In the genomic region with DNA sequence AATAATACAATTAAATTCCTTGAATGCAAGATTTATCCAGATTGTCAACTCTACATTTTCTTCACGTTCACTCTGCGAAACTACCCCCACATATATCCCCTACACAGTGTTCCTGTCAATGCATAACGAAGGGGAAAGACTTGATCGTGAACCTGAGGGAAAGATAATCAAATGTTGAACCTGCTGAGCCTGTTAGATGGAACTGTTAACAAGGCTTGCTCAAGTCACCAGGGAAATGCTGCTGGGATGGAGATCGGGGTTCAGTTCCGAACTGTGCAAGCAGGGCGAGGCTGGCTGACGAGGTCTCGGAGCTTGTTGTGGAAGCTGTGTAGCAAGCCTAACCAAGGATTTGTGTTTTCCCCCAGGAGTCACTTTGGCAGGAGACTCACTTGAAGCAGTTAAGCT, we compare ENCODE assay signal across 8 mouse cellular contexts.
DNase-seq lines count a peak whose midpoint lies in the region; ATAC-seq lines count a peak whose summit lies in the region.

No protein-coding gene starts in this region.

- no peak overlapping the region for H3K4me2 ChIP-seq in heart, embryonic 11.5 days
- 0 out of 2 replicates have a peak overlapping the region, but pooled peaks have one; percentile 6 for H3K4me2 ChIP-seq in embryonic facial prominence, embryonic 15.5 days (replicated peaks)

- H3K27ac ChIP-seq in heart, embryonic 11.5 days (ENCODE audit: low read depth, low read length) = no peak overlapping the region
- no peak overlapping the region for H3K27ac ChIP-seq in embryonic facial prominence, embryonic 15.5 days (replicated peaks)
- peak overlapping the region; percentile 61 for H3K27ac ChIP-seq in midbrain, embryonic 10.5 days (replicated peaks)

- H3K27me3 ChIP-seq in heart, embryonic 11.5 days (ENCODE audit: control insufficient read depth, insufficient read depth, low read length) = no peaks in the 10 kb centered on the region
- H3K27me3 ChIP-seq in embryonic facial prominence, embryonic 15.5 days = no peaks in the 10 kb centered on the region
- H3K27me3 ChIP-seq in midbrain, embryonic 10.5 days (ENCODE audit: low read depth, poor library complexity, severe bottlenecking) = no peaks in the 10 kb centered on the region

- no peak overlapping the region for H3K4me3 ChIP-seq in heart, embryonic 11.5 days (ENCODE audit: low read depth, low read length)
- no peak overlapping the region for H3K4me3 ChIP-seq in embryonic facial prominence, embryonic 15.5 days (replicated peaks)
- peak overlapping the region; percentile 32; the same call in 1 of the 2 replicates for H3K4me3 ChIP-seq in midbrain, embryonic 10.5 days

- no peak overlapping the region for H3K9ac ChIP-seq in heart, embryonic 11.5 days (ENCODE audit: low read depth, low read length)
- H3K9ac ChIP-seq in embryonic facial prominence, embryonic 15.5 days = no peak overlapping the region

- DNase-seq in heart, adult 11 months = peak; percentile 73
- DNase-seq in gastrocnemius, postnatal 25 days = peak; percentile 37
- DNase-seq in midbrain, embryonic 10.5 days (ENCODE audit: low spot score) = no peak
- no peak for DNase-seq in embryo, embryonic 10 days (ENCODE audit: low spot score)
- no peak for DNase-seq in heart, postnatal 14 days
- DNase-seq in heart, adult 8-10 months (ENCODE audit: low spot score) = no peak

- no peaks in the 10 kb centered on the region for H3K36me3 ChIP-seq in heart, embryonic 11.5 days (ENCODE audit: control insufficient read depth, insufficient read depth, low read length)
- H3K36me3 ChIP-seq in embryonic facial prominence, embryonic 15.5 days = no peaks in the 10 kb centered on the region
- no peaks in the 10 kb centered on the region for H3K36me3 ChIP-seq in midbrain, embryonic 10.5 days

- WGBS in heart, embryonic 11.5 days (ENCODE audit: insufficient replicate concordance) = 78% methylated on average over 9 of the region's 9 CpGs
- WGBS in embryonic facial prominence, embryonic 15.5 days = 71% methylated on average over 9 of the region's 9 CpGs
- WGBS in midbrain, embryonic 10.5 days = 81% methylated on average over 9 of the region's 9 CpGs

- no peaks in the 10 kb centered on the region for H3K9me3 ChIP-seq in heart, embryonic 11.5 days (replicated peaks; ENCODE audit: control insufficient read depth, low read length)
- no peaks in the 10 kb centered on the region for H3K9me3 ChIP-seq in embryonic facial prominence, embryonic 15.5 days (replicated peaks)
- H3K9me3 ChIP-seq in midbrain, embryonic 10.5 days (replicated peaks) = no peaks in the 10 kb centered on the region

- ATAC-seq in heart, embryonic 11.5 days (replicated peaks; ENCODE audit: insufficient number of reproducible peaks, low FRiP score, low TSS enrichment) = no peak
- no peak for ATAC-seq in embryonic facial prominence, embryonic 15.5 days (ENCODE audit: insufficient number of reproducible peaks, low FRiP score, low TSS enrichment, low read depth)

- intact Hi-C loops in heart, postnatal 14 days (cut with DNase I) = no loop called here

- no peaks in the 10 kb centered on the region for H3K4me1 ChIP-seq in heart, embryonic 11.5 days (ENCODE audit: control insufficient read depth, insufficient read depth, low read length)
- no peaks in the 10 kb centered on the region for H3K4me1 ChIP-seq in embryonic facial prominence, embryonic 15.5 days
- H3K4me1 ChIP-seq in midbrain, embryonic 10.5 days = peaks cover 11% of the 10 kb centered on the region; the same call in 1 of the 2 replicates

Comparison
In these comparisons a context has a peak if more than half of its experiments do, and no peak if none do; other contexts are left out.
1. DNase-seq: peak in heart, adult 11 months (single experiment) and gastrocnemius, postnatal 25 days (single experiment); none in midbrain, embryonic 10.5 days (single experiment), embryo, embryonic 10 days (single experiment), heart, postnatal 14 days (0 of 2) and heart, adult 8-10 months (single experiment).